8 mouse cellular contexts compared by ENCODE assay signal in genomic region chrX:155216271-155216670, GRCm38 (mm10). TPM values are rescaled to one million over a fixed set of nuclear protein-coding genes. Genes with fewer than 3 reads are reported as not detected.
A peak's percentile ranks its signal among the peaks of the same experiment; 100 is the strongest.
DNase-seq lines count a peak whose midpoint lies in the region; ATAC-seq and TF ChIP-seq lines count a peak whose summit lies in the region.

TSS of gene Sat1 (minus strand) at chrX:155216449.

- TF ChIP-seq CTCF in ES-Bruce4 (IDR thresholded peaks at IDR 0.05; ENCODE audit: low read depth, low read length) = peak; percentile 36

- WGBS in forebrain, embryonic 14.5 days = 22% methylated on average over 24 of the region's 26 CpGs
- 16% methylated on average over 26 of the region's 26 CpGs for WGBS in neural tube, embryonic 15.5 days

- H3K27ac ChIP-seq in ES-Bruce4 (ENCODE audit: insufficient read depth, low read length) = no peak within 1 kb of the TSS; the same call in 1 of the 2 replicates
- H3K27ac ChIP-seq in forebrain, embryonic 14.5 days (ENCODE audit: low read depth, low read length) = no peak within 1 kb of the TSS
- H3K27ac ChIP-seq in neural tube, embryonic 15.5 days (replicated peaks) = peak within 1 kb of the TSS; percentile 66

- peak within 1 kb of the TSS; percentile 51 for H3K9ac ChIP-seq in ES-Bruce4 (ENCODE audit: low read depth, poor library complexity, severe bottlenecking)
- H3K9ac ChIP-seq in forebrain, embryonic 14.5 days (ENCODE audit: low read length) = peak within 1 kb of the TSS; percentile 49
- H3K9ac ChIP-seq in neural tube, embryonic 15.5 days (replicated peaks) = peak within 1 kb of the TSS; percentile 50

- peak within 1 kb of the TSS; percentile 70 for H3K4me3 ChIP-seq in ES-Bruce4 (ENCODE audit: low read depth, low read length)
- peak within 1 kb of the TSS; percentile 39 for H3K4me3 ChIP-seq in forebrain, embryonic 14.5 days (ENCODE audit: low read depth, low read length)
- H3K4me3 ChIP-seq in neural tube, embryonic 15.5 days (replicated peaks) = peak within 1 kb of the TSS; percentile 49

- H3K36me3 ChIP-seq in ES-Bruce4 (ENCODE audit: control insufficient read depth, insufficient read depth, low read length, poor library complexity, severe bottlenecking) = peaks cover 3% of the 10 kb centered on the region; the same call in 1 of the 2 replicates
- H3K36me3 ChIP-seq in forebrain, embryonic 14.5 days (ENCODE audit: control insufficient read depth, insufficient read depth, low read length) = no peaks in the 10 kb centered on the region
- no peaks in the 10 kb centered on the region for H3K36me3 ChIP-seq in neural tube, embryonic 15.5 days

- H3K4me1 ChIP-seq in ES-Bruce4 (ENCODE audit: control insufficient read depth, insufficient read depth, low read length) = no peaks in the 10 kb centered on the region
- H3K4me1 ChIP-seq in forebrain, embryonic 14.5 days (ENCODE audit: control insufficient read depth, insufficient read depth, low read length) = no peaks in the 10 kb centered on the region
- H3K4me1 ChIP-seq in neural tube, embryonic 15.5 days = no peaks in the 10 kb centered on the region

- intact Hi-C loops in heart, postnatal 14 days (cut with DNase I) = loop anchor here (1.0 to 10.0 kb wide), 3 partner anchors 46 to 99 kb away; partner anchors contain the start of gene Acot9

- peak; percentile 99 for ATAC-seq in cerebellum, adult (ENCODE audit: insufficient number of reproducible peaks, low FRiP score, low TSS enrichment)
- ATAC-seq in forebrain, embryonic 14.5 days = peak; percentile 98
- ATAC-seq in neural tube, embryonic 15.5 days (ENCODE audit: low FRiP score) = peak; percentile 99

- no peaks in the 10 kb centered on the region for H3K9me3 ChIP-seq in ES-Bruce4 (replicated peaks; ENCODE audit: control insufficient read depth, insufficient read depth, low read length, poor library complexity, severe bottlenecking)
- no peaks in the 10 kb centered on the region for H3K9me3 ChIP-seq in forebrain, embryonic 14.5 days (replicated peaks; ENCODE audit: control insufficient read depth, low read length)
- no peaks in the 10 kb centered on the region for H3K9me3 ChIP-seq in neural tube, embryonic 15.5 days (replicated peaks)

- no peaks in the 10 kb centered on the region for H3K27me3 ChIP-seq in ES-Bruce4 (ENCODE audit: control insufficient read depth, insufficient read depth, low read length, poor library complexity, severe bottlenecking)
- H3K27me3 ChIP-seq in forebrain, embryonic 14.5 days (replicated peaks; ENCODE audit: control insufficient read depth, insufficient read depth, low read length) = no peaks in the 10 kb centered on the region
- no peaks in the 10 kb centered on the region for H3K27me3 ChIP-seq in neural tube, embryonic 15.5 days (replicated peaks)

- TF ChIP-seq POLR2A in ES-Bruce4 (IDR thresholded peaks at IDR 0.05; ENCODE audit: insufficient read depth, low read length) = no peak

- DNase-seq in forebrain, embryonic 14.5 days (ENCODE audit: low spot score) = peak; percentile 87
- DNase-seq in heart, postnatal 14 days = peak; percentile 88
- peak; percentile 92 for DNase-seq in layer of hippocampus, adult 11-12 months (ENCODE audit: low spot score)
- peak; percentile 96 for DNase-seq in lung, adult 18-20 months
- DNase-seq in testis, postnatal 14 days (ENCODE audit: low spot score) = peak; percentile 85

- no peak for TF ChIP-seq EP300 in ES-Bruce4 (IDR thresholded peaks at IDR 0.05; ENCODE audit: insufficient read depth, low read depth, low read length)

- H3K4me2 ChIP-seq in forebrain, embryonic 14.5 days (ENCODE audit: low read length) = peak within 1 kb of the TSS; percentile 52
- peak within 1 kb of the TSS; percentile 59 for H3K4me2 ChIP-seq in neural tube, embryonic 15.5 days

RNA-seq across cellular contexts. Expression of gene Sat1, which starts in this region (rescaled TPM):
- 87.9 and 90.1 TPM in 2 replicates for polyA plus RNA-seq in ES-Bruce4 (2011; ENCODE audit: insufficient read depth, insufficient read length, low read depth, missing spikeins)
- 72.9 and 74.3 TPM in 2 replicates for polyA plus RNA-seq in forebrain, embryonic 14.5 days (2014; fragmentation: Nextera tagmentation; extraction: Ambion mirVana)
- 10 to 100 TPM; 40.9 to 41.6 TPM for total RNA-seq in heart, postnatal 14 days (2021)
- polyA plus RNA-seq in neural tube, embryonic 15.5 days (2015; fragmentation: Nextera tagmentation; extraction: Ambion mirVana) = 80.7 and 91.5 TPM in 2 replicates
